Mouse (Mus musculus) liver, embryonic 14.5 days (tissue): ENCODE data around the gene Dnajc10.

ENCODE experiments used
- CTCF ChIP-seq: IDR thresholded peaks from 2 replicates; pipeline ENCODE4 v1.5.1; 2016; ENCODE audit warnings: antibody characterized with exemption, low read depth, control low read depth
- EP300 ChIP-seq: IDR thresholded peaks from 2 replicates; pipeline ENCODE4 v1.6.1; 2016; ENCODE audit warnings: antibody characterized with exemption, low read depth

- TF ChIP-seq CTCF (no peak), EP300 (no peak)
Measured at GRCm38 (mm10) chr2:80303957-80304356, 11.3 kb upstream of the Dnajc10 start.
